Mouse (Mus musculus): Measurements from ENCODE around the gene Vav1. TPM values are rescaled to one million over a fixed set of nuclear protein-coding genes. Genes with fewer than 3 reads are reported as not detected.

Gene Vav1
- polyA plus RNA-seq, 1 experiment from 2014 or later, result 20.6 TPM

DNA sequence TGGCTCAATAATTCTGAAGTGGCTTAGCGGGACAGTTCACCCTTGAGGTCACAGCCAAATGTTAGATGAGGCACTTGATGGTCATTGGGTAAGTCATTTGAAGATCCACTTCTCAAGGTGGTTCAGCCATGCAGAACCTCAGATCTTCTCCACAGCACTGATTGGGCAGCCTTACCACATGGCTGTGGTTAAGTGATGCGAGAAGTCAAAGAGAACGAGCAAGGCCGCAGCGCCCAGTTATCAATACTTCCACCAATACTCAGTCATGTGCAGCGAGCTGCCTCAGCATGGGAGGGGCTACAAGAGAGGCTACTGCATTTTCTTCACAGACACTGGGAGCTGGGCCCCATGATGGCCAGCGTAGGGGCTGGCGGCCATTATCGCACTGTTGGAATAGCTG lies 14.1 kb downstream of the Vav1 start:
- H3K4me2 ChIP-seq, result no peak overlapping the region
- no peaks in the 10 kb centered on the region for H3K36me3 ChIP-seq (ENCODE audit: control insufficient read depth, insufficient read depth, low read length)
- no peak for DNase-seq (ENCODE audit: low spot score)
- no peak for ATAC-seq (replicated peaks; ENCODE audit: low FRiP score)
- no peak overlapping the region for H3K9ac ChIP-seq (ENCODE audit: low read depth, low read length)
- 92% methylated on average over 9 of the region's 9 CpGs for WGBS
- H3K27ac ChIP-seq (ENCODE audit: low read depth, low read length), result no peak overlapping the region
- no peaks in the 10 kb centered on the region for H3K27me3 ChIP-seq (replicated peaks; ENCODE audit: control insufficient read depth, insufficient read depth, low read length)
- H3K4me3 ChIP-seq (ENCODE audit: low read depth, low read length), result no peak overlapping the region
- H3K4me1 ChIP-seq (replicated peaks; ENCODE audit: control insufficient read depth, insufficient read depth, low read length), result peaks cover 3% of the 10 kb centered on the region; the same call in 1 of the 2 replicates
- no peaks in the 10 kb centered on the region for H3K9me3 ChIP-seq (ENCODE audit: control insufficient read depth, low read length)

DNA sequence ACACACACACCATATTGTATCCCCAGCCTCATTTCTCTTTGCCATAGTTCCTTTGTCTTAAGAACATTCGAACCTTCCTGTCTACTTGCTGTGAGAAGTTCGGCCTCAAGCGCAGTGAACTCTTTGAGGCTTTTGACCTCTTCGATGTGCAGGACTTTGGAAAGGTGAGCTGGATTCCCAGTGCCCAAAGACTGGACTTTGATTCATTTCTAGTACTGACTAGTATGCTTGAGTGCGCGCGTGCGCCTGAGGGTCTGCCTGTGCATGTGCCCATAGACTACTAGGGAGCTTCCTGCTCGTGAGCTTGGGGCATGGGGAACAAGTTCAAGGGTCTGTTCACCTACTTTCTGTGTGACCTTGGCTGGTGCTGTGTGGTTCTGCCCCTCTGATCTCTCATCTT lies 17.0 kb downstream of the Vav1 start:
- H3K27ac ChIP-seq (ENCODE audit: low read depth, low read length), result no peak overlapping the region
- H3K4me1 ChIP-seq (replicated peaks; ENCODE audit: control insufficient read depth, insufficient read depth, low read length), result peaks cover 2% of the 10 kb centered on the region; the same call in 1 of the 2 replicates
- H3K4me2 ChIP-seq, result no peak overlapping the region
- WGBS, result 86% methylated on average over 9 of the region's 9 CpGs
- 0 out of 2 replicates have a peak, but pooled peaks cover 2% of the 10 kb centered on the region for H3K36me3 ChIP-seq (ENCODE audit: control insufficient read depth, insufficient read depth, low read length)
- H3K9me3 ChIP-seq (ENCODE audit: control insufficient read depth, low read length), result no peaks in the 10 kb centered on the region
- H3K4me3 ChIP-seq (ENCODE audit: low read depth, low read length), result no peak overlapping the region
- no peak overlapping the region for H3K9ac ChIP-seq (ENCODE audit: low read depth, low read length)
- ATAC-seq (replicated peaks; ENCODE audit: low FRiP score), result no peak
- H3K27me3 ChIP-seq (replicated peaks; ENCODE audit: control insufficient read depth, insufficient read depth, low read length), result no peaks in the 10 kb centered on the region
- no peak for DNase-seq (ENCODE audit: low spot score)

DNA sequence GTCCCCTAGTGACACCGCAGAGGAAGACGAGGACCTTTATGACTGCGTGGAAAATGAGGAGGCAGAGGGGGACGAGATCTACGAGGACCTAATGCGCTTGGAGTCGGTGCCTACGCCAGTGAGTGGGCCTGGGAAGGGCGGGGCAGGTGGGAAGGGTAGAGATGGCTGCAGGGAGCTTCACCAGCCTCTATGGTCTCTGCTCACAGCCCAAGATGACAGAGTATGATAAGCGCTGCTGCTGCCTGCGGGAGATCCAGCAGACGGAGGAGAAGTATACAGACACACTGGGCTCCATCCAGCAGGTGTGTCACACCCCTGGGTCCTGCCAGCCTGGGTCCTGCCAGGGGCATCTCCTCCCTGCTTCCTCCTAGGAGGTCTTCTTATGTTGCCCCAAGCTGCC lies 18.1 kb downstream of the Vav1 start:
- no peak overlapping the region for H3K4me3 ChIP-seq (ENCODE audit: low read depth, low read length)
- ATAC-seq (replicated peaks; ENCODE audit: low FRiP score) (peak; percentile 40; the same call in 1 of the 2 replicates), DNase-seq (ENCODE audit: low spot score) (no peak)
- H3K9ac ChIP-seq (ENCODE audit: low read depth, low read length), result no peak overlapping the region
- 0 out of 2 replicates have a peak, but pooled peaks cover 2% of the 10 kb centered on the region for H3K36me3 ChIP-seq (ENCODE audit: control insufficient read depth, insufficient read depth, low read length)
- H3K27ac ChIP-seq (ENCODE audit: low read depth, low read length), result no peak overlapping the region
- H3K4me1 ChIP-seq (replicated peaks; ENCODE audit: control insufficient read depth, insufficient read depth, low read length), result no peaks in the 10 kb centered on the region; the same call in 1 of the 2 replicates
- WGBS, result 71% methylated on average over 12 of the region's 12 CpGs
- no peaks in the 10 kb centered on the region for H3K27me3 ChIP-seq (replicated peaks; ENCODE audit: control insufficient read depth, insufficient read depth, low read length)
- no peaks in the 10 kb centered on the region for H3K9me3 ChIP-seq (ENCODE audit: control insufficient read depth, low read length)
- H3K4me2 ChIP-seq, result no peak overlapping the region

DNA sequence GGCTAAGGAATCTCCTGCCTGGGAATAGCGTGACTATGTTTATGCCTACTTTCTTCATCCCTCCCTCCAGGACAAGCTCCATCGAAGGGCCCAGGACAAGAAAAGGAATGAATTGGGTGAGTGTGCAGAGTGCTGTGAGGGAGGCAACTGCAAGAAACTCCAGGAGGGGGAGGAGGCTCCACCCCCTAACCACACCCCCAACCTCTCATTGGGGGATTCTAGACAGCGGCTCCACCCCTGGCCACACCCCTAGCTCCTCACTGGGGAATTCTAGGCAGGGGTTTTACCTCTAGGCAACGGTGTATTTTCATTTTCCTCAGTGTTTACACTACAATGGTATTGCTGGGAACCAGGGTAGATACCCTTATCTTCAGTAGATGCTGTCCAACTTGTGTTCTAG lies 26.7 kb downstream of the Vav1 start:
- Histone ChIP-seq H3K27me3 (replicated peaks; ENCODE audit: control insufficient read depth, insufficient read depth, low read length) (no peaks in the 10 kb centered on the region), H3K9ac (ENCODE audit: low read depth, low read length) (no peak overlapping the region), H3K4me1 (replicated peaks; ENCODE audit: control insufficient read depth, insufficient read depth, low read length) (no peaks in the 10 kb centered on the region), H3K27ac (ENCODE audit: low read depth, low read length) (no peak overlapping the region), H3K4me2 (no peak overlapping the region), H3K9me3 (ENCODE audit: control insufficient read depth, low read length) (no peaks in the 10 kb centered on the region), H3K36me3 (ENCODE audit: control insufficient read depth, insufficient read depth, low read length) (no peaks in the 10 kb centered on the region), H3K4me3 (ENCODE audit: low read depth, low read length) (no peak overlapping the region)
- ATAC-seq (replicated peaks; ENCODE audit: low FRiP score) (peak; percentile 53; the same call in 1 of the 2 replicates), DNase-seq (ENCODE audit: low spot score) (no peak)
- WGBS, result 77% methylated on average over 4 of the region's 4 CpGs

DNA sequence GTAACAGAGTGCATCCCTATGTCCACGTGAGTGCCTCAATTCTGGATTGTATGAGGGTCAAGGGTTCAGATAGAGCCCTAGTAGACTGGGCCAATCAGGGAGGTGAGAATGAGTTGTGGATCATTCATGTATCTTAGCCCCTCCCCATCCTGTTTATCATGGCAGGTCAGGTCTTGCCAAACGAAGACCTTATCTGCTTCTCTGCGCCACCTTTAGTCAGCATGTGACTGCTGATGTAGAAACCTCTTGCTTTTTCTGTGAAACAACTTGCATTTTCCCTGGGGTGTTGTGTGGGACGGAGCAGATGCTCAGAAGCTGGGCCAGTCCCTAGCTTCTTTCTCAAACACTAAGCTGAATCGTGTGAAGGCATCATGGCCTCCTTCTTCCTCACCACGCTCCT lies 28.2 kb downstream of the Vav1 start:
- DNase-seq (ENCODE audit: low spot score), result no peak
- no peak overlapping the region for H3K9ac ChIP-seq (ENCODE audit: low read depth, low read length)

DNA sequence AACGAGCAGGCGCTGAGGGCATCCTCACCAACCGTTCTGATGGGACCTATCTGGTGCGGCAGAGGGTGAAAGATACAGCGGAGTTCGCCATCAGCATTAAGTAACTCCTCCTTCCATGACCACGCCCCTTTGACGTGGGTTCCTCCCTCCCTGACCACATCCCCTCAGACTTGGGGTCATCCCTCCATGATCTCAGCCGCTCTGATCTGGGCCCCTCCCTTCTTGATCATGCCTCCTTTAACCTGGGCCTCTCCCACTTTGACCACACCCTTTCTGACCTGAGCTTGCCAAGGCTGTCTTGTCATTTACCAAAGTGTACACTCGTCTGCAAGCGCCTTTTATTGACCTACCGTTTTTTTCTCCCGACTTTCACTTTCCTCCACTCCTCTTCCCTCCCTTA lies 32.9 kb downstream of the Vav1 start:
- WGBS, result 47% methylated on average over 13 of the region's 13 CpGs
- Histone ChIP-seq H3K27me3 (replicated peaks; ENCODE audit: control insufficient read depth, insufficient read depth, low read length) (no peaks in the 10 kb centered on the region), H3K36me3 (ENCODE audit: control insufficient read depth, insufficient read depth, low read length) (no peaks in the 10 kb centered on the region), H3K27ac (ENCODE audit: low read depth, low read length) (no peak overlapping the region), H3K4me3 (ENCODE audit: low read depth, low read length) (no peak overlapping the region), H3K4me2 (no peak overlapping the region), H3K9me3 (ENCODE audit: control insufficient read depth, low read length) (no peaks in the 10 kb centered on the region), H3K9ac (ENCODE audit: low read depth, low read length) (no peak overlapping the region), H3K4me1 (replicated peaks; ENCODE audit: control insufficient read depth, insufficient read depth, low read length) (no peaks in the 10 kb centered on the region)
- ATAC-seq (replicated peaks; ENCODE audit: low FRiP score) (peak; percentile 55; the same call in 1 of the 2 replicates), DNase-seq (ENCODE audit: low spot score) (no peak)

More for the DNA sequence above, 28.2 kb downstream of the Vav1 start:
- 69% methylated on average over 6 of the region's 6 CpGs for WGBS
- Histone ChIP-seq H3K36me3 (ENCODE audit: control insufficient read depth, insufficient read depth, low read length) (no peaks in the 10 kb centered on the region), H3K9me3 (ENCODE audit: control insufficient read depth, low read length) (no peaks in the 10 kb centered on the region), H3K4me2 (no peak overlapping the region), H3K4me3 (ENCODE audit: low read depth, low read length) (no peak overlapping the region), H3K27me3 (replicated peaks; ENCODE audit: control insufficient read depth, insufficient read depth, low read length) (no peaks in the 10 kb centered on the region), H3K4me1 (replicated peaks; ENCODE audit: control insufficient read depth, insufficient read depth, low read length) (no peaks in the 10 kb centered on the region), H3K27ac (ENCODE audit: low read depth, low read length) (no peak overlapping the region)
- ATAC-seq (replicated peaks; ENCODE audit: low FRiP score), result no peak

DNA sequence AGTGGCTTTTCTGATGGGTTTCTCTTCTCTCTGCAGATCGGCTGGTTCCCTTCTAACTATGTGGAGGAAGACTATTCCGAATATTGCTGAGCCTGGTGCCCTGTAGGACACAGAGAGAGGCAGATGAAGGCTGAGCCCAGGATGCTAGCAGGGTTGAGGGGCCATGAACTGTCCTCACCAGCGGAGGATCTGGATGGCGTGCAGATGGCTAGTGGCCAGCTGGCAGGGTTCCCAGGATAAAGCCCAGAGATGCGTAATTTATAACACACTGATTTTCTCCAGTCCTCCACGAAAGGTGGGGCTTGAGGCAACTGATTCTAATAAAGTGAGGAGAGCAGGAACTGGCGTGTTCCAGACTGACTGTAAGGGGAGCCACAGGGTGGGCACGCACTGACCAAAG lies 48.7 kb downstream of the Vav1 start:
- ATAC-seq (replicated peaks; ENCODE audit: low FRiP score), result no peak
- no peak overlapping the region for H3K4me2 ChIP-seq
- 81% methylated on average over 8 of the region's 8 CpGs for WGBS
- H3K27ac ChIP-seq (ENCODE audit: low read depth, low read length), result no peak overlapping the region
- H3K4me3 ChIP-seq (ENCODE audit: low read depth, low read length), result no peak overlapping the region
- no peaks in the 10 kb centered on the region for H3K27me3 ChIP-seq (replicated peaks; ENCODE audit: control insufficient read depth, insufficient read depth, low read length)
- no peak overlapping the region for H3K9ac ChIP-seq (ENCODE audit: low read depth, low read length)
- no peaks in the 10 kb centered on the region for H3K9me3 ChIP-seq (ENCODE audit: control insufficient read depth, low read length)
- H3K36me3 ChIP-seq (ENCODE audit: control insufficient read depth, insufficient read depth, low read length), result no peaks in the 10 kb centered on the region
- no peaks in the 10 kb centered on the region for H3K4me1 ChIP-seq (replicated peaks; ENCODE audit: control insufficient read depth, insufficient read depth, low read length)
- DNase-seq (ENCODE audit: low spot score), result no peak

DNA sequence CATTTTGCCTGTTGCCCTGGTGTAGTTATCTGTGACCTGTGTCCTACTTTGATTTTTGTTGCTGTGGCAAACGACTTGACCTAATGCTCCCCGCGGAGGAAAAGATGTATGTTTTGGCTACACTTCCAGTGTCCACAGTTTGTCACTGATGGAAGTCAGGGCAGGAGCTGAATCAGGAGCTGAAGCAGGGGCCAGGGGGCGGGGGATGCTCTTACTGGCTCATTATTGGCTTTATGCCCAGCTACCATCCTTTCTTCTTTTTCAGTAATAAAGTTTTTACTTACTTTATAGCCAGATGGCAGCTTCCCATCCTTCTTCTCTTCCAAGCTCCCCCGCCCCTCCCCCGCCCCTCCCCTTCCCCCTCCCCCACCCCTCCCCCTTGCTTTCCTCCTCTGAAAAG lies 50.0 kb downstream of the Vav1 start:
- no peaks in the 10 kb centered on the region for H3K27me3 ChIP-seq (replicated peaks; ENCODE audit: control insufficient read depth, insufficient read depth, low read length)
- no peak overlapping the region for H3K9ac ChIP-seq (ENCODE audit: low read depth, low read length)
- no peaks in the 10 kb centered on the region for H3K9me3 ChIP-seq (ENCODE audit: control insufficient read depth, low read length)
- no peaks in the 10 kb centered on the region for H3K36me3 ChIP-seq (ENCODE audit: control insufficient read depth, insufficient read depth, low read length)
- no peak overlapping the region for H3K4me2 ChIP-seq
- no peaks in the 10 kb centered on the region for H3K4me1 ChIP-seq (replicated peaks; ENCODE audit: control insufficient read depth, insufficient read depth, low read length)
- DNase-seq (ENCODE audit: low spot score) (no peak), ATAC-seq (replicated peaks; ENCODE audit: low FRiP score) (no peak)
- no peak overlapping the region for H3K4me3 ChIP-seq (ENCODE audit: low read depth, low read length)
- no peak overlapping the region for H3K27ac ChIP-seq (ENCODE audit: low read depth, low read length)
- WGBS, result 53% methylated on average over 6 of the region's 6 CpGs

DNA sequence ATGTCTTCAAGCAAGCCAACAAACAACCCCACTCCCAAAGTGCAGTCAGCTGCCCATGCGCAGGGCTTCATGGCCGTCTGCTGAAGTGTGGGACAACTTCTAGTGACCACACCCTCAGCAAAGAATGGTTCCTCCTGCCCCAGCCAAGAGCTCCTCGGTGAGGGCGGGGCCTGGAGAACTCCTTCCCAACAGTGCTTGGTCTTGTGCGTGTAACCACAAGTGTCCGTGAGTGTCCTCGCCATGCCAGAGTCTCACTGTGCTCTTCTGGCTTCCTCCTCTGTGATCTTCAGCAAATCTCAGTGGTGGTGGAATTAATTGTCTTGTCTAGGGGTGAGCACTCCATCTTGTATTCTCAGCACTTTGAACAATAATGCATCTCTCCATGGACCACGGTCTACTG lies 52.1 kb downstream of the Vav1 start:
- Histone ChIP-seq H3K4me3 (ENCODE audit: low read depth, low read length) (no peak overlapping the region), H3K27me3 (replicated peaks; ENCODE audit: control insufficient read depth, insufficient read depth, low read length) (no peaks in the 10 kb centered on the region)
- 76% methylated on average over 8 of the region's 8 CpGs for WGBS

More for the DNA sequence above, 52.1 kb downstream of the Vav1 start:
- Histone ChIP-seq H3K9ac (ENCODE audit: low read depth, low read length) (no peak overlapping the region), H3K4me2 (no peak overlapping the region), H3K27ac (ENCODE audit: low read depth, low read length) (no peak overlapping the region), H3K9me3 (ENCODE audit: control insufficient read depth, low read length) (no peaks in the 10 kb centered on the region), H3K4me1 (replicated peaks; ENCODE audit: control insufficient read depth, insufficient read depth, low read length) (peaks cover 2% of the 10 kb centered on the region; the same call in 1 of the 2 replicates), H3K36me3 (ENCODE audit: control insufficient read depth, insufficient read depth, low read length) (no peaks in the 10 kb centered on the region)
- DNase-seq (ENCODE audit: low spot score), result no peak
- ATAC-seq (replicated peaks; ENCODE audit: low FRiP score), result no peak
